Mouse (Mus musculus) heart, embryonic 15.5 days (tissue): ENCODE data around the gene Gm20517. TPM values are rescaled to one million over a fixed set of nuclear protein-coding genes. Genes with fewer than 3 reads are reported as not detected.
A peak's percentile ranks its signal among the peaks of the same experiment; 100 is the strongest.
"Not testable (repeated sequence)": the region's sequence is repeated elsewhere in the genome, so short reads cannot be mapped to it uniquely, and the experiment has no call there.

Experiments
- ATAC-seq: fragments of 200-750 bp; cut with Nextera tagmentation; replicated peaks from 2 replicates; pipeline ENCODE4 v1.8.0; 2017; ENCODE audit warnings: low read depth, moderate TSS enrichment; ENCODE audit not compliant: insufficient number of reproducible peaks, insufficient read depth, low FRiP score
- H3K27ac ChIP-seq: fragments of 300-500 bp; sonication (generic); 2 replicates; pipeline ENCODE4 v1.5.1; 2015; ENCODE audit warnings: mild to moderate bottlenecking, inconsistent platforms
- H3K27me3 ChIP-seq: fragments of 300-500 bp; sonication (generic); 2 replicates; pipeline ENCODE4 v1.6.1; 2015; ENCODE audit warnings: inconsistent platforms
- H3K36me3 ChIP-seq: fragments of 300-500 bp; sonication (generic); 2 replicates; pipeline ENCODE4 v1.6.1; 2015; ENCODE audit warnings: mild to moderate bottlenecking, inconsistent platforms
- H3K4me1 ChIP-seq: fragments of 300-500 bp; sonication (generic); replicated peaks from 2 replicates; pipeline ENCODE4 v1.6.1; 2015; ENCODE audit warnings: inconsistent platforms
- H3K4me2 ChIP-seq: fragments of 300-500 bp; sonication (generic); 2 replicates; pipeline ENCODE4 v1.6.1; 2015; ENCODE audit warnings: inconsistent platforms, mild to moderate bottlenecking, moderate library complexity
- H3K4me3 ChIP-seq: fragments of 300-500 bp; sonication (generic); 2 replicates; pipeline ENCODE4 v1.5.1; 2015; ENCODE audit warnings: mild to moderate bottlenecking, inconsistent platforms
- H3K9ac ChIP-seq: fragments of 300-500 bp; sonication (generic); 2 replicates; pipeline ENCODE4 v1.6.1; 2015; ENCODE audit warnings: mild to moderate bottlenecking, inconsistent platforms
- H3K9me3 ChIP-seq: fragments of 300-500 bp; sonication (generic); replicated peaks from 2 replicates; pipeline ENCODE4 v1.6.1; 2016; ENCODE audit warnings: inconsistent platforms
- WGBS: fragments of 180-500 bp; shearing (Covaris S2); methylation state at CpG from one replicate; pipeline ENCODE4 v1.1.7; 2015; ENCODE audit warnings: mixed read lengths; 5-methylcytosine and 5-hydroxymethylcytosine counted together
- polyA plus RNA-seq: library from polyadenylated mRNA; unstranded; fragments of >200 nt; fragmentation: Nextera tagmentation; extraction: Ambion mirVana; gene quantifications from 2 replicates; pipeline ENCODE4 v1.2.1, GENCODE M21; 2015

The Gm20517 gene
- polyA plus RNA-seq, 1 experiment from 2014 or later: 0.60 TPM

- Histone ChIP-seq H3K9ac (peak overlapping the region; percentile 81), H3K4me1 (peaks cover 26% of the 10 kb centered on the region), H3K27me3 (no peaks in the 10 kb centered on the region), H3K4me2 (peak overlapping the region; percentile 98), H3K27ac (peak overlapping the region; percentile 93), H3K36me3 (0 out of 2 replicates have a peak, but pooled peaks cover 8% of the 10 kb centered on the region), H3K4me3 (peak overlapping the region; percentile 85), H3K9me3 (no peaks in the 10 kb centered on the region)
- peak; percentile 19 for ATAC-seq
- under 1% methylated on average over 61 of the region's 61 CpGs for WGBS
Observed at GRCm38 (mm10) chr17:47629717-47630677, 18.6 kb downstream of the Gm20517 start.

- Histone ChIP-seq H3K9ac (peak within 1 kb of the TSS; percentile 81), H3K9me3 (no peaks in the 10 kb centered on the region), H3K36me3 (0 out of 2 replicates have a peak, but pooled peaks cover 4% of the 10 kb centered on the region), H3K27me3 (no peaks in the 10 kb centered on the region), H3K4me1 (peaks cover 26% of the 10 kb centered on the region), H3K4me2 (peak within 1 kb of the TSS; percentile 98), H3K27ac (peak within 1 kb of the TSS; percentile 93), H3K4me3 (peak within 1 kb of the TSS; percentile 85)
- no peak for ATAC-seq
- WGBS: 3% methylated on average over 3 of the region's 3 CpGs
Observed at GRCm38 (mm10) chr17:47630678-47631065, 19.3 kb downstream of the Gm20517 start, which contains the start of gene Usp49. Gene Usp49 (plus strand): TSS chr17:47630690.

- Histone ChIP-seq H3K9ac (no peak overlapping the region), H3K4me3 (no peak overlapping the region), H3K4me1 (peaks cover 26% of the 10 kb centered on the region), H3K36me3 (no peaks in the 10 kb centered on the region; the same call in 1 of the 2 replicates), H3K4me2 (no peak overlapping the region), H3K27me3 (no peaks in the 10 kb centered on the region), H3K9me3 (no peaks in the 10 kb centered on the region), H3K27ac (no peak overlapping the region)
- no peak for ATAC-seq
- WGBS: 63% methylated on average over 4 of the region's 4 CpGs
Observed at GRCm38 (mm10) chr17:47632181-47632840, 20.9 kb downstream of the Gm20517 start.

- Histone ChIP-seq H3K9me3 (no peaks in the 10 kb centered on the region), H3K4me3 (no peak overlapping the region), H3K36me3 (no peaks in the 10 kb centered on the region; the same call in 1 of the 2 replicates), H3K27ac (no peak overlapping the region), H3K9ac (no peak overlapping the region), H3K4me2 (no peak overlapping the region), H3K27me3 (no peaks in the 10 kb centered on the region), H3K4me1 (peaks cover 16% of the 10 kb centered on the region)
- no peak for ATAC-seq
- WGBS: 76% methylated on average over 7 of the region's 7 CpGs
Observed at GRCm38 (mm10) chr17:47633999-47634770, 22.8 kb downstream of the Gm20517 start.

GRCm38 (mm10) chr17:47642992-47643391 lies 31.6 kb downstream of the Gm20517 start:
- 80% methylated on average over 2 of the region's 2 CpGs for WGBS
- no peaks in the 10 kb centered on the region for H3K4me1 ChIP-seq

GRCm38 (mm10) chr17:47646683-47647082 lies 35.3 kb downstream of the Gm20517 start:
- Histone ChIP-seq H3K36me3 (no peaks in the 10 kb centered on the region), H3K27ac (no peak overlapping the region), H3K4me2 (no peak overlapping the region), H3K4me1 (no peaks in the 10 kb centered on the region), H3K9ac (no peak overlapping the region), H3K4me3 (no peak overlapping the region), H3K9me3 (no peaks in the 10 kb centered on the region), H3K27me3 (no peaks in the 10 kb centered on the region)
- ATAC-seq: no peak
- WGBS: 82% methylated on average over 1 of the region's 1 CpGs

More at GRCm38 (mm10) chr17:47642992-47643391, 31.6 kb downstream of the Gm20517 start:
- Histone ChIP-seq H3K4me3 (no peak overlapping the region), H3K27me3 (no peaks in the 10 kb centered on the region), H3K9ac (no peak overlapping the region), H3K27ac (no peak overlapping the region), H3K4me2 (no peak overlapping the region), H3K9me3 (no peaks in the 10 kb centered on the region), H3K36me3 (no peaks in the 10 kb centered on the region)
- ATAC-seq: no peak

- Histone ChIP-seq H3K4me2 (no peak overlapping the region), H3K9me3 (no peaks in the 10 kb centered on the region), H3K27ac (no peak overlapping the region), H3K36me3 (no peaks in the 10 kb centered on the region), H3K27me3 (no peaks in the 10 kb centered on the region), H3K9ac (no peak overlapping the region), H3K4me3 (no peak overlapping the region), H3K4me1 (no peaks in the 10 kb centered on the region)
- no peak for ATAC-seq
- 68% methylated on average over 4 of the region's 4 CpGs for WGBS
Observed at GRCm38 (mm10) chr17:47648966-47649365, 37.6 kb downstream of the Gm20517 start.

GRCm38 (mm10) chr17:47651953-47652352 lies 40.6 kb downstream of the Gm20517 start:
- H3K4me3 ChIP-seq: no peak overlapping the region
- H3K27me3 ChIP-seq: no peaks in the 10 kb centered on the region
- H3K9me3 ChIP-seq: no peaks in the 10 kb centered on the region
- WGBS: 89% methylated on average over 2 of the region's 2 CpGs
- H3K9ac ChIP-seq: no peak overlapping the region
- H3K27ac ChIP-seq: no peak overlapping the region
- no peaks in the 10 kb centered on the region for H3K4me1 ChIP-seq
- no peak overlapping the region for H3K4me2 ChIP-seq
- no peaks in the 10 kb centered on the region for H3K36me3 ChIP-seq
- ATAC-seq: no peak

GRCm38 (mm10) chr17:47654346-47654745 lies 43.0 kb downstream of the Gm20517 start:
- not testable (repeated sequence) for H3K9me3 ChIP-seq, ATAC-seq, H3K4me3 ChIP-seq, H3K4me2 ChIP-seq, H3K36me3 ChIP-seq, H3K4me1 ChIP-seq, H3K27me3 ChIP-seq, H3K27ac ChIP-seq, H3K9ac ChIP-seq
- WGBS: 91% methylated on average over 8 of the region's 8 CpGs

- Histone ChIP-seq H3K4me3 (no peak overlapping the region), H3K9me3 (no peaks in the 10 kb centered on the region), H3K27ac (no peak overlapping the region), H3K9ac (no peak overlapping the region), H3K36me3 (no peaks in the 10 kb centered on the region), H3K27me3 (no peaks in the 10 kb centered on the region), H3K4me2 (no peak overlapping the region), H3K4me1 (no peaks in the 10 kb centered on the region)
- no peak for ATAC-seq
- 79% methylated on average over 5 of the region's 5 CpGs for WGBS
Observed at GRCm38 (mm10) chr17:47655697-47656096, 44.3 kb downstream of the Gm20517 start.

- Histone ChIP-seq H3K36me3 (no peaks in the 10 kb centered on the region), H3K4me1 (no peaks in the 10 kb centered on the region), H3K4me3 (no peak overlapping the region), H3K9ac (no peak overlapping the region), H3K27me3 (no peaks in the 10 kb centered on the region), H3K9me3 (no peaks in the 10 kb centered on the region), H3K4me2 (no peak overlapping the region), H3K27ac (no peak overlapping the region)
- ATAC-seq: no peak
- 83% methylated on average over 4 of the region's 4 CpGs for WGBS
Observed at GRCm38 (mm10) chr17:47657901-47658300, 46.5 kb downstream of the Gm20517 start.
